Mouse (Mus musculus): Measurements from ENCODE around the gene Tnfrsf1a. TPM values are rescaled to one million over a fixed set of nuclear protein-coding genes. Genes with fewer than 3 reads are reported as not detected.

The Tnfrsf1a gene
- polyA plus RNA-seq, 1 experiment from 2014 or later, result 12.1 TPM

DNA sequence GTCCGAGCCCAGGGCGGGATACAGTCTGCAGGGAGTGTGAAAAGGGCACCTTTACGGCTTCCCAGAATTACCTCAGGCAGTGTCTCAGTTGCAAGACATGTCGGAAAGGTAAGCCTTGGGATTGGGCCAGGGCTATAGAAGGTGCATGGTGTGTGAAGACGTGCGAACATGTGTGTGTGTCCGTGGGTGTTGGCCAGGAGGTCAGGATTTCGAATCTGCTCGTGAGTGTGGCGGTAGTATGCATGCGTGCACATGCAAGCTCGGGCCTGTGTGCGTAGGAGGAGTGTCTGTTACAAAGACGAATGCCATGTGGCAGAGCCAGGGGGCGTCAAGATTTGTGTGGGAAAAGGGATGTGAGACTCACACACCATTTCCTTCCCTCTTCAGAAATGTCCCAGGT lies 8.2 kb downstream of the Tnfrsf1a start:
- Histone ChIP-seq H3K4me2 (replicated peaks) (no peak overlapping the region), H3K36me3 (0 out of 2 replicates have a peak, but pooled peaks cover 4% of the 10 kb centered on the region), H3K27ac (no peak overlapping the region), H3K4me1 (replicated peaks) (peaks cover 26% of the 10 kb centered on the region), H3K9me3 (no peaks in the 10 kb centered on the region), H3K9ac (replicated peaks) (no peak overlapping the region), H3K27me3 (peaks cover 24% of the 10 kb centered on the region), H3K4me3 (replicated peaks) (no peak overlapping the region)
- 92% methylated on average over 15 of the region's 15 CpGs for WGBS
- no peak for ATAC-seq

DNA sequence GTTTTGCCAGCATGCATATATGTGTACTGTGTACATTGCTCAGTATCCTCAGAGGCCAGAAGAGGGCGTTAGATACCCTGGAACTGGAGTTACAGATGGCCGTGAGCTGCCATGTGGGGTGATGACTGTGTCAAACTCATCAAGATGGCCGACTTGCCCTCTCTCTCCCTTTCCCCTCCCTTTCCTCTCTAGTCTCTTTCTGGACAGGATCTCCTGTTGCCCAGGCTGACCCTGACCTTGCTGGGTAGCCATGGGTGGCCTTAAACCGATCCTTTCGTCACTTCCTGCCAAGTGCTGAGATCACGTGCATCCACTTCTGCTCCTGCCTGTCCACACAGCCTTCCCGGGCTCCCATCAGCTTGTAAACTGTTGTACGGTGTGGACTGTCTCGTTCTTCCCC lies 10.8 kb downstream of the Tnfrsf1a start:
- Histone ChIP-seq H3K27ac (no peak overlapping the region), H3K4me3 (replicated peaks) (no peak overlapping the region), H3K27me3 (peaks cover 51% of the 10 kb centered on the region), H3K36me3 (0 out of 2 replicates have a peak, but pooled peaks cover 4% of the 10 kb centered on the region), H3K4me2 (replicated peaks) (no peak overlapping the region), H3K4me1 (replicated peaks) (peaks cover 36% of the 10 kb centered on the region), H3K9me3 (no peaks in the 10 kb centered on the region), H3K9ac (replicated peaks) (no peak overlapping the region)
- ATAC-seq, result no peak
- 61% methylated on average over 9 of the region's 9 CpGs for WGBS

DNA sequence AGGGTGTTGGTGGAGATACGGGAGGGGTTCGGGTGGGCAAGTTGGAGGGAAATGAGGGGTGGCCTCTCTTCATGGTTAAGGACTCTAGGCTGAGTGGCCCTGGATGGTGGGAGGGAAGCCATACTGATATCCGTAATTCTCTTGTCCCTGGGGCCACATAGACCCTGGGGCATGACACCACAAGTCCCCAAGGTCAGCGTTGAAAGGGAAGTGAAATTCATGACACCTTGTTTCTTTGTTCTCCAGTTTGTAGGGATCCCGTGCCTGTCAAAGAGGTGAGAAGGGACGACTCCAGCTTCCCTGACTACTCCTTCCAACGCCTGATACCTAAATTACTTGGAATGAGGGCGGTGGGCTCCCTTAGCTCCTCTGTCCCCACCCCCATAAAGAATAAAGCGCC lies 11.7 kb downstream of the Tnfrsf1a start:
- no peak overlapping the region for H3K4me2 ChIP-seq (replicated peaks)
- WGBS, result 48% methylated on average over 9 of the region's 9 CpGs
- no peak overlapping the region for H3K9ac ChIP-seq (replicated peaks)
- H3K27me3 ChIP-seq, result peaks cover 55% of the 10 kb centered on the region
- 0 out of 2 replicates have a peak, but pooled peaks cover 4% of the 10 kb centered on the region for H3K36me3 ChIP-seq
- no peak overlapping the region for H3K27ac ChIP-seq
- ATAC-seq, result no peak
- H3K4me3 ChIP-seq (replicated peaks), result no peak overlapping the region
- H3K9me3 ChIP-seq, result no peaks in the 10 kb centered on the region
- H3K4me1 ChIP-seq (replicated peaks), result peaks cover 29% of the 10 kb centered on the region

DNA sequence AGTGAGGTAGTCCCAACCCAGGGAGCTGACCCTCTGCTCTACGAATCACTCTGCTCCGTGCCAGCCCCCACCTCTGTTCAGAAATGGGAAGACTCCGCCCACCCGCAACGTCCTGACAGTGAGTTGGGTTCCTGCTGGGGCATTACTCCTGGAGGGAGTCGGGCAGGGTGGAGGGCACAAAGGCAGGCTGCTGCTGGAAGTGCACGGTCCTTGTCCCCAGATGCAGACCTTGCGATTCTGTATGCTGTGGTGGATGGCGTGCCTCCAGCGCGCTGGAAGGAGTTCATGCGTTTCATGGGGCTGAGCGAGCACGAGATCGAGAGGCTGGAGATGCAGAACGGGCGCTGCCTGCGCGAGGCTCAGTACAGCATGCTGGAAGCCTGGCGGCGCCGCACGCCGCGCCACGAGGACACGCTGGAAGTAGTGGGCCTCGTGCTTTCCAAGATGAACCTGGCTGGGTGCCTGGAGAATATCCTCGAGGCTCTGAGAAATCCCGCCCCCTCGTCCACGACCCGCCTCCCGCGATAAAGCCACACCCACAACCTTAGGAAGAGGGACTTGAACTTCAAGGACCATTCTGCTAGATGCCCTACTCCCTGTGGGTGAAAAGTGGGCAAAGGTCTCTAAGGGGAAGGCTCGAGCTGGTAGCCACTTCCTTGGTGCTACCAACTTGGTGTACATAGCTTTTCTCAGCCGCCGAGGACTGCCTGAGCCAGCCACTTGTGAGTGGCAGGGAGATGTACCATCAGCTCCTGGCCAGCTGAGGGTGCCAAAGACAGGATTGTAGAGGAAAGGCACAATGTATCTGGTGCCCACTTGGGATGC lies 12.5 kb downstream of the Tnfrsf1a start:
- peaks cover 29% of the 10 kb centered on the region for H3K4me1 ChIP-seq (replicated peaks)
- H3K27ac ChIP-seq, result no peak overlapping the region
- H3K9me3 ChIP-seq, result no peaks in the 10 kb centered on the region
- H3K27me3 ChIP-seq, result peaks cover 55% of the 10 kb centered on the region
- peak overlapping the region; percentile 26 for H3K4me3 ChIP-seq (replicated peaks)
- peak overlapping the region; percentile 53 for H3K4me2 ChIP-seq (replicated peaks)
- H3K9ac ChIP-seq (replicated peaks), result peak overlapping the region; percentile 53
- ATAC-seq, result peak; percentile 63
- 6% methylated on average over 38 of the region's 38 CpGs for WGBS
- H3K36me3 ChIP-seq, result 0 out of 2 replicates have a peak, but pooled peaks cover 4% of the 10 kb centered on the region

DNA sequence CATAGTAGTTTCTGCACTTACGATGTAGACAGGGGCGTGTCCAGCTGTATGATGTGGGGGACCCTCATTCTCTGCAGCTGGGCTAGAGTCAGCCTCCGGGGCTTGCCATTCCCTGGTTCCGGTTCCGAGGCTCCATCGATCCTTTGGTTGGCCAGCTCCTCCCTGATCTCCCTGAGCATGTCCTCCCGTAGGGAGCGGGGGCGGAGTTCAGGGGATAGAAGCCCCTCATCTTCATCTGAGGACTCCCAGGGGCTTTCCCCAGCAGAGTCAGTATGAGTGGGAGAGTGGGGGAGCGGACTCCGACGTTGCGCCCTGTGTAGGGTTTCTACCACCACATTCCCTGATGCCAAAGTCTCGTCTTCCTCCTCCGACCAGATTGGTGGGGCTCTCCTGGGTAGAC lies 13.9 kb downstream of the Tnfrsf1a start:
- Histone ChIP-seq H3K9me3 (no peaks in the 10 kb centered on the region), H3K27me3 (peaks cover 55% of the 10 kb centered on the region), H3K36me3 (0 out of 2 replicates have a peak, but pooled peaks cover 2% of the 10 kb centered on the region), H3K4me1 (replicated peaks) (peaks cover 29% of the 10 kb centered on the region), H3K9ac (replicated peaks) (no peak overlapping the region), H3K4me2 (replicated peaks) (peak overlapping the region; percentile 31), H3K27ac (no peak overlapping the region), H3K4me3 (replicated peaks) (no peak overlapping the region)
- WGBS, result 14% methylated on average over 15 of the region's 15 CpGs
- ATAC-seq, result no peak

DNA sequence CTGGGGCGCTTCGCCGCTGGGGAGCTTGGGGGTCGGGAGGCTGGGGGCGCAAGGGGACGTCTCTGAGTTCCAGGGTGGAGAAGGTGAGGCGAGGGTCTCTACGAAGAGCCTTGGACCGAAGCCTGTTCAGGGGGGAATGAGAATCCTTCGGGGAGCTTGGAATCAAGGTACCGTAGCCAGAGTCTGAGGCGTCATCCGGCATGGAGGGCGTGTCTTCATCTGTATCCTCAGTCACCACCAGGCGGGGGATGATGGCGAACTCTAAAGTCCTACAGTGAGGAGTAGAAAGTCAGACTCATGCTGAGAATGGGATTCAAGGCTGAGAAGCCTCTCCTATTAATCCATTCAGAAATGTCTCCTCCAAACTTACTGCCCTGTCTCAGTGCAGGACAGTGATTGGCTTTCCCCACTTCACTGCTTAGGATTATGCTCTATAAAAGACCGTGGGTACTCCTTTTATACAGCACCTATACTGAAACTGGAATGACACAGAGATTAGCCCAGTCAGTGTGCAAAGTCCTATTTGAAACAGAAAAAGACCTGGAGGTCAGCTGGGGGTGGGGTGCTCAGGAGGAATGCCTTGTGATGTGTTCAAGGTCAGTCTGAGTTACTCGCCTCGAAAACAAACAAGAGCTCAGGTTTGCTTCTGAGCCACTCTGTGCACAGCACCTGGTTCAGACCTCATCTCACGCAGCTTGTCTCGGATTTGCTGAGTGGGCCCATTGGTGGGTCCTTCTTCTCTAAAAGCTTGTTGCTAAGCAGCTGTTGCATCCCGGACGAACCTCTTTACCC lies 14.5 kb downstream of the Tnfrsf1a start:
- H3K36me3 ChIP-seq, result no peaks in the 10 kb centered on the region
- no peak overlapping the region for H3K9ac ChIP-seq (replicated peaks)
- H3K4me2 ChIP-seq (replicated peaks), result peak overlapping the region; percentile 31
- no peaks in the 10 kb centered on the region for H3K9me3 ChIP-seq
- no peak for ATAC-seq
- H3K4me1 ChIP-seq (replicated peaks), result peaks cover 29% of the 10 kb centered on the region
- no peak overlapping the region for H3K27ac ChIP-seq
- peaks cover 55% of the 10 kb centered on the region for H3K27me3 ChIP-seq
- H3K4me3 ChIP-seq (replicated peaks), result peak overlapping the region; percentile 3
- 8% methylated on average over 23 of the region's 23 CpGs for WGBS

DNA sequence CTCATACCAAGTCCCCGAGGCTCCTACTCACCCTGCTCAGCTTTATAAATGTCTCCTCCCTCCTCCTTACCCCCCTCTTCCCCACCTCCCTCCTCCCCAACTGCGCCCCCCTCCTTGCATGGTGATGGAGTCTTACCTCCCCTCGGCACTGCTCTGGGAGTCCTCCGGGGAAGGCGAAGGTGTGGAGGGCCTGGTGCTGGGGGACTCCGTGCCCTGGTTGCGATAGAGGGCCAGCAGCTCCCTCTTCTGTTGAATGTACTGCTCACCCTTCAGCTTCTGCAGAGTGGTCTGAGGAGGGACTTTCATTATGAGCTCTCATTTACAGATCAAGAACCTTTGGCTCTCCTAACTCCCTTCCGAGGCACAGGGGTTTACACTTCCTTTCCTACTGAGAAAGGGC lies 15.3 kb downstream of the Tnfrsf1a start:
- WGBS, result 3% methylated on average over 8 of the region's 8 CpGs
- H3K4me2 ChIP-seq (replicated peaks), result no peak overlapping the region
- no peak overlapping the region for H3K9ac ChIP-seq (replicated peaks)
- H3K4me3 ChIP-seq (replicated peaks), result no peak overlapping the region
- no peak for ATAC-seq
- no peaks in the 10 kb centered on the region for H3K9me3 ChIP-seq
- no peaks in the 10 kb centered on the region for H3K36me3 ChIP-seq
- H3K27ac ChIP-seq, result no peak overlapping the region
- peaks cover 29% of the 10 kb centered on the region for H3K4me1 ChIP-seq (replicated peaks)
- H3K27me3 ChIP-seq, result peaks cover 55% of the 10 kb centered on the region

DNA sequence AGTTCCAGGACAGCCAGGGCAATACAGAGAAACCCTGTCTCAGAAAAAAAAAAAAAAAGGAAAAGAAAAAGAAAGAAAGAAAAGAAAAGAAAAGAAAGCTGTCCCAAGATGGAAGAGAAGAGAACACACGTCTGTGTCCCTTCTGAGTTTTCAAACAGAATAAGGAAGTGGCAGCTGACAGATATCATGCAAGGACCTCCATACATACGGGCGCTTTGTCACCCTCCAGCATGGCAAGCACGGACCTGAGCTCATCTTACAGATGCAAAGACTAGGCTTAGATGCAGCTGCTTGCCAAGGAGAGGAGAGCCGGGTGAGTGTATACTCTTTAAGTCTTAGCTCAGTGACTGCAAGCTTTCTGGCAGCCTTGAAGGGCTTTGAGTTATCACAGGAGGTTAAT lies 16.4 kb downstream of the Tnfrsf1a start:
- H3K4me2 ChIP-seq (replicated peaks), result no peak overlapping the region
- H3K27me3 ChIP-seq, result peaks cover 48% of the 10 kb centered on the region
- no peaks in the 10 kb centered on the region for H3K36me3 ChIP-seq
- ATAC-seq, result no peak
- no peak overlapping the region for H3K4me3 ChIP-seq (replicated peaks)
- H3K27ac ChIP-seq, result no peak overlapping the region
- WGBS, result 89% methylated on average over 5 of the region's 5 CpGs
- no peak overlapping the region for H3K9ac ChIP-seq (replicated peaks)
- H3K9me3 ChIP-seq, result no peaks in the 10 kb centered on the region
- peaks cover 29% of the 10 kb centered on the region for H3K4me1 ChIP-seq (replicated peaks)

GRCm38 (mm10) chr6:125366133-125366532 lies 17.0 kb downstream of the Tnfrsf1a start:
- WGBS, result 82% methylated on average over 1 of the region's 1 CpGs
- Histone ChIP-seq H3K4me2 (replicated peaks) (no peak overlapping the region), H3K36me3 (no peaks in the 10 kb centered on the region), H3K9ac (replicated peaks) (no peak overlapping the region), H3K27me3 (peaks cover 42% of the 10 kb centered on the region), H3K27ac (no peak overlapping the region), H3K4me1 (replicated peaks) (peaks cover 27% of the 10 kb centered on the region), H3K4me3 (replicated peaks) (no peak overlapping the region), H3K9me3 (no peaks in the 10 kb centered on the region)
- no peak for ATAC-seq

- Histone ChIP-seq H3K4me3 (replicated peaks) (no peak overlapping the region), H3K27me3 (peaks cover 25% of the 10 kb centered on the region), H3K9me3 (no peaks in the 10 kb centered on the region), H3K36me3 (no peaks in the 10 kb centered on the region), H3K27ac (no peak overlapping the region), H3K9ac (replicated peaks) (no peak overlapping the region), H3K4me1 (replicated peaks) (peaks cover 17% of the 10 kb centered on the region), H3K4me2 (replicated peaks) (no peak overlapping the region)
- 58% methylated on average over 4 of the region's 4 CpGs for WGBS
- ATAC-seq, result no peak
Observed at GRCm38 (mm10) chr6:125367758-125368371, 18.7 kb downstream of the Tnfrsf1a start.

DNA sequence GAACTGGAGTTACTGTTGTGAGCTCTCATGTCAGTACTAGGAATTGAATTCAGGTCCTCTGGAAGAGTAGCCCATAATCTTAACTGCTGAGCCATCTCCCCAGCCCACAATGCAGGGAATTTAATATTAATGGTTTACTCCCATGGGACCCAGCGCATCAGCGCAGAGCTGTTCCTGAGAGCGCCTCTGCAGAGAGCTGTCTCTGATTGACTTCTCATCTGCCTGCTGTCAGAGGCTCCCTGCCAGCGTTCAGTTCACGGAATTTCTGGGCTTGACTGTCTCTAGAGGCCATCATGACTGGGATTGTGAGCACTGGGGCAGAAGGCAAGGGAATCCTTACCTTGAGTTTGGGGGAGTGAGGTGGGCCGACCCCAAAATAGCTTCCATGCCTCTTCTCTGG lies 27.9 kb downstream of the Tnfrsf1a start:
- Histone ChIP-seq H3K27me3 (peaks cover 51% of the 10 kb centered on the region), H3K27ac (no peak overlapping the region), H3K9ac (replicated peaks) (no peak overlapping the region), H3K36me3 (no peaks in the 10 kb centered on the region), H3K4me3 (replicated peaks) (no peak overlapping the region), H3K9me3 (no peaks in the 10 kb centered on the region), H3K4me2 (replicated peaks) (no peak overlapping the region), H3K4me1 (replicated peaks) (peaks cover 24% of the 10 kb centered on the region)
- 43% methylated on average over 6 of the region's 6 CpGs for WGBS
- no peak for ATAC-seq
